ENCODE assay signal across 10 mouse cellular contexts in genomic region chr14:45561681-45562080, GRCm38 (mm10). TPM values are rescaled to one million over a fixed set of nuclear protein-coding genes. Genes with fewer than 3 reads are reported as not detected.
DNase-seq lines count a peak whose midpoint lies in the region; TF ChIP-seq lines count a peak whose summit lies in the region.
"Had no signal": no experiment of that assay in that cellular context is flagged by ENCODE, and none has a peak within 500 bp of the region (broad histone marks: within the 10 kb centered on the region; RNA-seq: fewer than 3 reads in every experiment).

No protein-coding gene starts in this region.

- no peak overlapping the region; the same call in 1 of the 2 replicates for H3K27ac ChIP-seq in left cerebral cortex, adult 2 months
- H3K27ac ChIP-seq: forebrain, embryonic 15.5 days had no signal

- no peak overlapping the region for H3K4me3 ChIP-seq in left cerebral cortex, adult 2 months
- H3K4me3 ChIP-seq: forebrain, embryonic 15.5 days had no signal

- intact Hi-C loops in left cerebral cortex, postnatal 4 days (cut with DNase I): no loop called here
- intact Hi-C loops in left cerebral cortex, adult 2 months (cut with DNase I): no loop called here

- no peak for TF ChIP-seq CTCF in left cerebral cortex, adult 2 months (IDR thresholded peaks at IDR 0.05)

- peak; percentile 48 to 58 for DNase-seq in adrenal gland, adult (ENCODE audit: inconsistent age in 2 of 2, low spot score in 1 of 2)
- DNase-seq in adrenal gland, adult 8-10 months: no peak
- peak; percentile 56 to 71 for DNase-seq in left cerebral cortex, adult 18-20 months (ENCODE audit: low spot score in 2 of 2)
- DNase-seq in left cerebral cortex, postnatal 4 days: no peak
- DNase-seq in frontal cortex, postnatal 36 days (ENCODE audit: low spot score in 2 of 2): peak; percentile 60 to 70
- peak; percentile 49 to 60 for DNase-seq in left cerebral cortex, adult 2 months (ENCODE audit: extremely low spot score in 1 of 2, low spot score in 2 of 2)
- no peak for DNase-seq in spleen, postnatal 10 days (ENCODE audit: low spot score in 2 of 2)
- no peak for DNase-seq in thymus, postnatal 0 days (ENCODE audit: low spot score)
- DNase-seq: kidney, postnatal 36 days had no signal

RNA-seq across cellular contexts. Expression of gene Fermt2, which starts 31.8 kb away (rescaled TPM):
- 100 to 1,000 TPM in 2 of 4 experiments, 10 to 100 TPM in 2; 57.4 to 113 (median 98.9) TPM for total RNA-seq in adrenal gland, adult 8-10 months (2022)
- total RNA-seq in left cerebral cortex, adult 18-20 months (2021): 100 to 1,000 TPM in 1 of 2 experiments, 10 to 100 TPM in 1; 88.1 to 109 TPM
- total RNA-seq in left cerebral cortex, postnatal 4 days (2021): 10 to 100 TPM; 72.8 to 77.2 TPM
- total RNA-seq in left cerebral cortex, adult 2 months (2021): 100 to 1,000 TPM in 1 of 2 experiments, 10 to 100 TPM in 1; 98.1 to 105 TPM
- polyA plus RNA-seq in thymus, postnatal 0 days (2015; fragmentation: Nextera tagmentation; extraction: Ambion mirVana): 24.0 and 27.0 TPM in 2 replicates

Comparison
In these comparisons a context has a peak if more than half of its experiments do, and no peak if none do; other contexts are left out.
1. DNase-seq: peak in adrenal gland, adult (2 of 2), left cerebral cortex, adult 18-20 months (2 of 2), frontal cortex, postnatal 36 days (2 of 2) and left cerebral cortex, adult 2 months (2 of 2); none in adrenal gland, adult 8-10 months (single experiment), left cerebral cortex, postnatal 4 days (single experiment), spleen, postnatal 10 days (0 of 2) and thymus, postnatal 0 days (single experiment).